Comparison of ENCODE assay signal across 7 mouse cellular contexts in genomic region chrX:99522830-99523229, GRCm38 (mm10). TPM values are rescaled to one million over a fixed set of nuclear protein-coding genes. Genes with fewer than 3 reads are reported as not detected.
DNase-seq lines count a peak whose midpoint lies in the region; ATAC-seq and TF ChIP-seq lines count a peak whose summit lies in the region.

No protein-coding gene starts in this region.

- H3K27me3 ChIP-seq in cerebellum, adult 2 months (ENCODE audit: control insufficient read depth, insufficient read depth, low read length) = no peaks in the 10 kb centered on the region
- peaks cover 4% of the 10 kb centered on the region; the same call in 1 of the 2 replicates for H3K27me3 ChIP-seq in intestine, embryonic 15.5 days (replicated peaks)
- H3K27me3 ChIP-seq in midbrain, embryonic 14.5 days (ENCODE audit: control insufficient read depth, insufficient read depth, low read length) = peaks cover 5% of the 10 kb centered on the region; the same call in 1 of the 2 replicates

- no peaks in the 10 kb centered on the region for H3K36me3 ChIP-seq in intestine, embryonic 15.5 days
- no peaks in the 10 kb centered on the region for H3K36me3 ChIP-seq in midbrain, embryonic 14.5 days (ENCODE audit: control insufficient read depth, insufficient read depth, low read length)

- peak; percentile 34; the same call in 1 of the 2 replicates for ATAC-seq in intestine, embryonic 15.5 days
- ATAC-seq in midbrain, embryonic 14.5 days (ENCODE audit: low FRiP score, low TSS enrichment) = peak; percentile 78

- no peaks in the 10 kb centered on the region for H3K9me3 ChIP-seq in intestine, embryonic 15.5 days
- H3K9me3 ChIP-seq in midbrain, embryonic 14.5 days (ENCODE audit: control insufficient read depth, low read length) = no peaks in the 10 kb centered on the region

- H3K27ac ChIP-seq in cerebellum, adult 2 months (ENCODE audit: insufficient read depth, low read length) = no peak overlapping the region
- no peak overlapping the region for H3K27ac ChIP-seq in intestine, embryonic 15.5 days
- H3K27ac ChIP-seq in midbrain, embryonic 14.5 days (replicated peaks; ENCODE audit: low read depth, low read length) = peak overlapping the region; percentile 37; the same call in 1 of the 2 replicates

- WGBS in cerebellum, adult 2 months = 11% methylated on average over 5 of the region's 5 CpGs
- 28% methylated on average over 5 of the region's 5 CpGs for WGBS in intestine, embryonic 15.5 days
- WGBS in midbrain, embryonic 14.5 days = 23% methylated on average over 5 of the region's 5 CpGs

- no peak for TF ChIP-seq POLR2A in cerebellum, adult 2 months (IDR thresholded peaks at IDR 0.05; ENCODE audit: borderline replicate concordance, insufficient read depth, low read length)

- H3K4me3 ChIP-seq in cerebellum, adult 2 months (replicated peaks; ENCODE audit: insufficient read depth, low read depth, low read length) = no peak overlapping the region
- H3K4me3 ChIP-seq in intestine, embryonic 15.5 days (replicated peaks) = no peak overlapping the region
- no peak overlapping the region for H3K4me3 ChIP-seq in midbrain, embryonic 14.5 days (replicated peaks; ENCODE audit: low read depth, low read length)

- peak; percentile 49 for DNase-seq in T-cell, adult 2 months (ENCODE audit: low spot score)
- DNase-seq in cerebellum, adult 2 months = peak; percentile 51 to 75
- peak; percentile 76 for DNase-seq in forelimb bud, embryonic 11.5 days (ENCODE audit: low read depth, low spot score)
- DNase-seq in left cerebral cortex, postnatal 25 days (ENCODE audit: low spot score in 2 of 2) = peak; percentile 43 to 49
- DNase-seq in midbrain, embryonic 14.5 days = peak; percentile 84
- peak; percentile 28 to 72 for DNase-seq in spleen, postnatal 10 days (ENCODE audit: low spot score in 2 of 2)

- TF ChIP-seq CTCF in cerebellum, adult 2 months (IDR thresholded peaks at IDR 0.05; ENCODE audit: borderline replicate concordance, insufficient read depth, low read depth, low read length) = peak; percentile 84

- H3K9ac ChIP-seq in intestine, embryonic 15.5 days = no peak overlapping the region
- H3K9ac ChIP-seq in midbrain, embryonic 14.5 days (replicated peaks; ENCODE audit: low read length) = no peak overlapping the region

- intact Hi-C loops in left cerebral cortex, postnatal 25 days (cut with DNase I) = loop anchor here (1.0 kb wide), 1 partner anchor 388 kb away; no protein-coding TSS in a partner anchor

- H3K4me1 ChIP-seq in cerebellum, adult 2 months (ENCODE audit: control insufficient read depth, insufficient read depth, low read length) = no peaks in the 10 kb centered on the region
- H3K4me1 ChIP-seq in intestine, embryonic 15.5 days (replicated peaks) = no peaks in the 10 kb centered on the region
- H3K4me1 ChIP-seq in midbrain, embryonic 14.5 days (ENCODE audit: control insufficient read depth, insufficient read depth, low read length) = 0 out of 2 replicates have a peak, but pooled peaks cover 3% of the 10 kb centered on the region

- no peak overlapping the region for H3K4me2 ChIP-seq in intestine, embryonic 15.5 days (replicated peaks)
- H3K4me2 ChIP-seq in midbrain, embryonic 14.5 days (ENCODE audit: low read length) = no peak overlapping the region

RNA-seq across cellular contexts. Expression of gene Pja1, which starts 51.8 kb away (rescaled TPM):
- polyA plus RNA-seq in cerebellum, adult 2 months (2012; rRNA removed) = 223 and 227 TPM in 2 replicates
- polyA plus RNA-seq in intestine, embryonic 15.5 days (2015; fragmentation: Nextera tagmentation; extraction: Ambion mirVana) = 152 and 158 TPM in 2 replicates
- total RNA-seq in left cerebral cortex, postnatal 25 days (2021) = 100 to 1,000 TPM; 198 to 217 TPM
- 327 and 333 TPM in 2 replicates for polyA plus RNA-seq in midbrain, embryonic 14.5 days (2014; fragmentation: Nextera tagmentation; extraction: Ambion mirVana)
